Mouse (Mus musculus): ENCODE results near the gene Apbb2.

Gene Apbb2

DNA sequence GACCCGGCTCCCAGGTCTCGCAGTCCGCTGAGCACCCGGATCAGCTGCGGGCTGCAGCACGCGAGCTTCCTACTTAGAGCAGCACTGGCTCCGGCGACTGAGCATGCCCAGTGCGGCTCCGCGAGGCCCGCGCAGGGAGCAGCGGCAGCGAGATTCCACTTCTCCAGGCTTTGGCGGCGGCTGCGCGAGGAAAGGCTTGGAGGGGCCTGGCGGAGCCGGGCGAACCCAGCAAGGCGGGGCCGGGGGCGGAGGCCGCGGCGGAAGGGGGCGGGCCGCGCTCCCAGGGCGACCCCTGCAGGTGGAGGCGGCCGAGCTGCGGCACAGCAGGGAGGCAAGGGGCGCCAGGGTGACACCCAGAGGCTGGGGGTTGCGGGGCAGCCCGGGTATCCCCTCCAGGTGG is at the start of gene Apbb2:
Gene Apbb2 (minus strand): TSS at position 188 of the 400 bp plus-strand sequence.
- DNase-seq (ENCODE audit: low spot score in 2 of 2): peak; percentile 79 to 91

- no peak for DNase-seq (ENCODE audit: low spot score in 2 of 2)
Observed at GRCm38 (mm10) chr5:66654220-66654619, 35.6 kb upstream of the Apbb2 start.

- DNase-seq (ENCODE audit: low spot score in 2 of 2): no peak
Observed at GRCm38 (mm10) chr5:66647504-66647903, 28.9 kb upstream of the Apbb2 start.

DNA sequence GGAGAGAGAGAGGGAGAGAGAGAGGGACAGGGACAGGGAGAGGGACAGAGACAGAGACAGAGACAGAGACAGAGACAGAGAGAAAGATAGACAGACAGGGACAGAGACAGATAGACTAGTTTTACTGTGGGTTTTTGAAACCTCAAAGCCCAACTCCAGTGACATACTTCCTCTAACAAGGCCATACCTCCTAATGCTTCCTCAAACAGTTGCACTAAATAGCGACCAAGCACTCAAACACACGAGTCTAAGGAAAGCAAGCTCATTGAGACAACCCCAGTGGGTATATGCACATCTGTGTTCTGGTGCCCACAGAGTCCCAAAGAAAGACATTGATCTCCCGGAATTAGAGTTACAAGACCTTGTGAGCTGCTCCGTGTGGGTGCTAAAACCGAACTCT is 24.7 kb upstream of the Apbb2 start:
- DNase-seq (ENCODE audit: low spot score in 2 of 2): no peak

DNA sequence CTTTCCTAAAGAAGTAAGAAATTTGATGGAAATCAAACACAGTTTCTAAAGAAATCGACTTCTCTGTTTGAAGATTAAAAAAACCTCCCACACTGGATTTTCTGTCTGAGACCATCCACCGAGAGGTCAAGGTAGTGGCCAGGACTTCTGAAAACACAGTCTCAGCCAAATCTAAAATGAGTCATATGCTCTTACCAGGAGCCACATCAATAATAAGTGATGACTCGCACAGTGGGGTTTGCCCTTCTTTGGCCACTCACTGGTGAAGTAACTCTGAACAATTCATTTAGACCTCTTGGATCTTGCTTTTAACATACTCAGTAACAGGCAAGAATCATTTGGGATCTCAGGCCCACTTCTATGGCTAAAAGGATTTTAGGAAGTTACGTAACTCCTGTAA is 23.6 kb upstream of the Apbb2 start:
- no peak for DNase-seq (ENCODE audit: low spot score in 2 of 2)

- DNase-seq (ENCODE audit: low spot score in 2 of 2): no peak
Observed at GRCm38 (mm10) chr5:66635459-66636079, 17.0 kb upstream of the Apbb2 start.

DNA sequence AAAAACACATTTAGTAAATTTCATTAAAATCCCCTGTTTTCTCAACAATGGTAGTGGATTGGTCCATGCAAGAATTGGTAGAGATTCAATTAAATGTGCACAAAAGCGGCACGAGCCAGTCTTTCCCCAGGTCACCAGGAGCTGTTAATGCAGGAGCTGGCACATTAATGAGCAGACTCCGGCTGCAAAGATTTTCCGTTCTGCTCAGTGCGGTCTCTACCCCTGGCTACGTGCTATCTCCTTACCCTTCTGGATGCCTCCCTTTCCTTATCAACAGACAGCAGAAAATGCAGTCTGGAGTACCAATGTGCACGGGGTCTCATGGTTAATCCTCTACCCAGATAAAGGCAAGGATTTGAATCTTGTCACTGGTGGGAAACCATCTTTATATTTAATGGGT is 9.2 kb upstream of the Apbb2 start:
- no peak for DNase-seq (ENCODE audit: low spot score in 2 of 2)

- peak; percentile 47 to 63 for DNase-seq (ENCODE audit: low spot score in 2 of 2)
Observed at GRCm38 (mm10) chr5:66620191-66620625, 1.6 kb upstream of the Apbb2 start.

- no peak for DNase-seq (ENCODE audit: low spot score in 2 of 2)
Observed at GRCm38 (mm10) chr5:66619675-66620074, 1.1 kb upstream of the Apbb2 start.

GRCm38 (mm10) chr5:66619195-66619594 is 611 bp upstream of the Apbb2 start:
- no peak for DNase-seq (ENCODE audit: low spot score in 2 of 2)

DNA sequence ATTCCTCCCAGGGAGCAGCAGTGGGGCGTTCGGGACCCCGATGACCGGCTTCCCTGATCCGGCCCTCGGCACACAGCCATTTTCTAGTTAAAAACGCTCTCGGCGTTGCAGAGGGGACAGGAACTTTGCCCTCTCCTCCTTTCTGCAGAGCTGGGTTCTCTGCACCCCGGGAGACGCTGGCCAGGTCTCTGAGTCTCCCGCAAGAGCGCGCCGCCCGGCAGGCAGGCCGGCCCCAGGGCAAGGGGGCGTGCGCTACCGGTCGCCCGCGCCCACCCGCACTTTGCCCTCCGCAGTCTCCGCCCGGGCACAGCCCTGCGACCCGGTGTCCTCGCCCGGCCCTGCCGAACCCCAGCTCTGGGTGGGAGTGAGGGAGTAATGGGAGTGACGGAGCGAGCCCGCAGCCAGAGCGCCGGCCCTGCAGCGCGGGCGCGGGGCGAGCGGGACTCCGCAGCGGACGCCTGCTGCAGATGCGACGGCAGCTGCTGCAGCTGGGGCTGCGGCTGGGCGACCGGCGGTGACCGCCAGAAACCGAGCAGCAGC is 593 bp downstream of the Apbb2 start:
- DNase-seq (ENCODE audit: low spot score in 2 of 2): peak; percentile 10 to 11

GRCm38 (mm10) chr5:66614940-66615339 is 3.6 kb downstream of the Apbb2 start:
- no peak for DNase-seq (ENCODE audit: low spot score in 2 of 2)

DNA sequence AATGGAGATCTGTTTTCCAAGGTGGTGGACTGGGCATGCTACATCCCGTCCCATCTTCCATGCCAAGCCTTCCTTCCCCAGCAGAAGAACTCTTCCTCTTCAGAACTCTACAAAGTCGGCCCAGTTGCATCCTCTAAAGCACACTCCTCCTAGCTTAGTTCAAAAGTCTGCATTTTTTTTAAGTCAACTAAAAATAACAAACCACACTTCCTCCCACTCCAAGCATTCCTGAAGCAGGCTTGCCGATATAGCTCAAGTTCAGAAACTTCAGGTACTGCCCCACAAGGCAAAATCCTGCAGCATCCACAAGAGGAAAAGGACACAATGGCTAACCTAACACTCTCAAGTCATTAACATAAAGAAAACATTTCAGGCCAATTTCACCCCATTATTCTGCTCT is 4.9 kb downstream of the Apbb2 start:
- DNase-seq (ENCODE audit: low spot score in 2 of 2): no peak

DNA sequence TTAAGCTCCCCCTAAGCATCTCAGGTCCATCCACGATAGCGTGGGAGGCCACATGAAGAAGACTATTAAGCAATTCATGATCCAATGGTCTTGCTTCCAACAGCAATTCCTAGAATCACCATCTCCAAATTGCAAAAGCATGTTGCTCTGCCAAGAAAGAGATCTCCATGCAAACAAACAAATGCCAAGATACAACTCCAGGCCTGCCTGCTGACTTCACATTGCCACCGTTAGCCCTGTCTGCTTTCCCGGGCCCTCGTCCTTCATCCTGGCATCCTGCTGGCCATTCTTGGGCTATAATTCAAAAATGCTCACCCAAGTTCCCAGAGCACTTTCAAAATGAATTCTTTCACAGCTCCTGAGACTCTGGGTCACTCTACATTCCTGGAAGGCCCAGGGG is 5.6 kb downstream of the Apbb2 start:
- no peak for DNase-seq (ENCODE audit: low spot score in 2 of 2)

DNA sequence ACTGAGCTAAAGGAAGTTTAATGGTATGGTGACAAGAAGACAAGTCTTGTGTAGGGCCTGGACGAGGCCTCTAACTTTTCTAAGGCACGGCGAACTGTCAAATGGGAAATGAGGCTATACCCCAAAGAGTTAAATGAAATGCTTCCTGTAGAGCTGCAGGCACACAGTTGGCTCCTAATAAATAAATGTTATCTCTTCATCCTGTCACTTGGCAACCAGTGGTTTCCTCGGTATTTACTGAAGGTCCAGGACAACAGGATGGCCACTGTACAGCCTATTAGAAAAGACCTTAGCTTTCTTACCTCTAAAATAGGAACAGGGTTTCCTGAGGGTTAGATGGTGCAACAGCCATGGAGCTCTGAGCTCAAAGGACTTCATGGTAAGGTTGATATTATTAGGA is 6.7 kb downstream of the Apbb2 start:
- DNase-seq (ENCODE audit: low spot score in 2 of 2): no peak

DNA sequence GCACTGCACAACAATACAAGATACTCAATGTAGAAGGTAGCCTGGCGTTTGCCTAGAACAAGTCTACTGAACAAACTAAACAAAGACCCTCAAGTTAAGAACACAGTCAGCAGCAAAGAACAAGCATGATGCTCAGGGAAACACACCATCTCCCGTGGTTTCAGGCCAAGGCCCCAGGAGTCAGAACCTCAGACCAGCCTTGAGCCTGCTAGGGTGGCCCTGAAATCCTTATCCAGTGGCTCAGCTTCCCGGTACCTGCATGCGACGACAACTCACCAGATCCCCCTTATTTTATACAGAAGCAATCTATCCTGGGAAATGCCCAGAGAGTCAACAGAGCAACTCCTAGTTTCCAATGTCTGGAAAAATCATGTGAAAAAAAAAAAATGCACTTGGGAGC is 7.2 kb downstream of the Apbb2 start:
- no peak for DNase-seq (ENCODE audit: low spot score in 2 of 2)

DNA sequence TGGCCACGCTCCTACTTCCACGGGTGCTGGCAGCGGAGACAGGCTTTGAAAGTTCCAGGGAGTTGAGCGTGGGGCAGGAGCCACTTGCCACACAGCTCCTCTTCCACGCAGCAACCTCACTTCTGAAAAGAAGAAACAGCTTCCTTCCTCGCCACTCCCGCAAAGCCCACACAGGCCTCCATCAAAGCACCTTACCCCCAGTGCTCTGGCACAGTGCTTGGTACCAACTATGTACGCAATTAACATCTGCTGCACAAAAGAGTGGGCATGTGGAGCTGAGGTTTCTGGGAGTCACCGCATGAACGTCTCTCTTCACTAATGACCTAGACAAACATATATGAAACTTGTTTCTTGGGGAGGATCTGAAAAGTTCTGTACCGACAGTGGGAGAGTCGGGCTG is 8.3 kb downstream of the Apbb2 start:
- DNase-seq (ENCODE audit: low spot score in 2 of 2): no peak

GRCm38 (mm10) chr5:66609306-66609705 is 9.3 kb downstream of the Apbb2 start:
- no peak for DNase-seq (ENCODE audit: low spot score in 2 of 2)

GRCm38 (mm10) chr5:66607801-66608200 is 10.8 kb downstream of the Apbb2 start:
- DNase-seq (ENCODE audit: low spot score in 2 of 2): no peak

DNA sequence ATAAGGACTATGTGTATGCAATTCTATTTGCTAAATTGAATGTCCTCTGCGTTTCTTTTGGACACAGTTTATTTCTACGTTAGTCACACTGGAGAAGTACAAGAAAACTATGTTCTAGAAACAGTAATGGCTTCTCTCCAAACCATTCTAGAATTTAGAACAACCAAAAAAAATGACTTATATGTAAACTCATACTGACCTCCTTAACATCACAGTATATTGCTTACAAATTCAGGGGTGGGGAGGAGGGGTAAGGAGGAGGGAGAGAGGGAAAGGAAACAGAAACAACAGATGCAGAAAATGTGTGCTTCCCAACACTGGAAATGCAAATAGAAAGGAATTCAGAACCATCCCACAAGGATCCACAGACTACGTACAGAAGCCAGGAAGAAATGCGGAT is 11.4 kb downstream of the Apbb2 start:
- DNase-seq (ENCODE audit: low spot score in 2 of 2): no peak

DNA sequence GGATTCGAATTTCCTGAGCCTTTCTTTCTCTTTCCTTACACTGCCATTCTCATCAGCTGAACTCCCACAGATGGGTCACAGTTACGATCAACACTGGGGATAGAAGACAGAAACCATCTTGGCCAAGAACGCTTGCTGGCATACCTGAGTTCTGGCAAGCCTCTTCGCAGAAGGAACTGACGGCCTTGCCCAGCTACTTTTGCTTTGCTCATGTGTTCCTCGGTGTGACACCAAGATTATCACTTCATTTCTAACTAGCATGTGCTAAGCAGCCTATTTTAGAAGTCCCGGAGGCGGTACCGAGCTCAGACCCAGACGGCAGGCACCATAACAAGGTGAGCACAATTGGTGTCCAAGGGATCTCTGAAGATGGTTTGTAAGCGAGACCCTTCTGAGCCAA is 12.9 kb downstream of the Apbb2 start:
- DNase-seq (ENCODE audit: low spot score in 2 of 2): no peak

DNA sequence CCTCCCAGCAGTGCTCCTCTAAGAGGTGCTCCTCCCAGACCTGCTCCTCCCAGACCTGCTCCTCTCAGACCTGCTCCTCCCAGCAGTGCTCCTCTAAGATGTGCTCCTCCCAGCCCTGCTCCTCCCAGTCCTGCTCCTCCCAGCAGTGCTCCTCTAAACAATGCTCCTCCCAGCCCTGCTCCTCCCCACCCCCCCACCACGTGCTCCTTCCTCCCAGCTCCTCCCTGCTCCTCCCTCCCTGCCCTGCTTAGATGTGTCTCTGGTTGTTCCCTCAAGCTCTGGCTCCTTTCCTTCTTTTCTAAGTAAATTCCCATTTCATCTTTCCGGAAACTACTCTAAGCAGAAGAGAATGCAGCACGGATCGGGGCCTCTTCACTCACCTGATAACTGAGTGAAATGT is 14.2 kb downstream of the Apbb2 start:
- no peak for DNase-seq (ENCODE audit: low spot score in 2 of 2)

- DNase-seq (ENCODE audit: low spot score in 2 of 2): no peak
Observed at GRCm38 (mm10) chr5:66603746-66604145, 14.8 kb downstream of the Apbb2 start.

DNA sequence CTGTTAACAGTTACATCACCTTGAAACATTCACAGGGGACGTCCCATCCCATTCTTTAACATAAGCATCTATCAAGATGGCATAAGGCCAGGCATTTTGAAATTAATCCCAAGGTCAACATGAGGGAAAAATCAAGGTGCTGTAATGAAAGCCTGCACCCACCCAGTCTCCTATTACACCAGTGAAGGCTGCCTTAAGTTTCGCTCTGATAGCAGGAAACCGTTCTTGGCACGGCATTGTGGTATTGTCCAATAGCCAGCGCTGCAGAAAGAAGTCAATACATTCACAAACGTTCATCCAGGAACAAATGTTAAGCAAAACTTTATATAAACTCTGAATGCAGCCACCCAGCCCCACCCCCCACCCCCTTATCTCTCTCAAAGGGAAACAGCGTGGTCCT is 15.4 kb downstream of the Apbb2 start:
- no peak for DNase-seq (ENCODE audit: low spot score in 2 of 2)

Data from thymus, postnatal 10 days (tissue).